Mouse (Mus musculus): ENCODE measurements around the gene Fitm1.
A peak's percentile ranks its signal among the peaks of the same experiment; 100 is the strongest.

The Fitm1 gene

GRCm38 (mm10) chr14:55575302-55575701 is at the start of gene Fitm1:
TSS of gene Fitm1 (plus strand) at chr14:55575617.
- no peak for DNase-seq (ENCODE audit: low read depth, low spot score)

GRCm38 (mm10) chr14:55526674-55527073 is 48.7 kb upstream of the Fitm1 start:
- no peak for DNase-seq (ENCODE audit: low read depth, low spot score)

DNA sequence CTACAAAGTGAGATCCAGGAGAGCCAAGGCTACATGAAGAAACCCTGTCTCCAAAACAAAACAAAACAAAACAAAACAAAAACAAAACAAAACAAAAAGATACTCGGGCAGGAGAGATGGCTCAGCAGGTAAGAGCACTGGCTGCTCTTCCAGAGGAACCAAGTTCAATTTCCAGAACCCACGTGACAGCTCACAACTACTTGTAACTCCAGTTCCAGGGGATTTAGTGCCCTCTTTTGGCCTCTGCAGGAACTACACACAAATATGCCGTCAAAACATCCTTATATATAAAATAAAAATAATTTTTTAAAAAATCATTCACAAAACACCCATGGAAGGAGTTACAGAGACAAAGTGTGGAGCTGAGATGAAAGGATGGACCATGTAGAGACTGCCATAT is 47.5 kb upstream of the Fitm1 start:
- DNase-seq (ENCODE audit: low read depth, low spot score), result no peak

GRCm38 (mm10) chr14:55536116-55536745 is 39.2 kb upstream of the Fitm1 start:
- DNase-seq (ENCODE audit: low read depth, low spot score), result no peak

DNA sequence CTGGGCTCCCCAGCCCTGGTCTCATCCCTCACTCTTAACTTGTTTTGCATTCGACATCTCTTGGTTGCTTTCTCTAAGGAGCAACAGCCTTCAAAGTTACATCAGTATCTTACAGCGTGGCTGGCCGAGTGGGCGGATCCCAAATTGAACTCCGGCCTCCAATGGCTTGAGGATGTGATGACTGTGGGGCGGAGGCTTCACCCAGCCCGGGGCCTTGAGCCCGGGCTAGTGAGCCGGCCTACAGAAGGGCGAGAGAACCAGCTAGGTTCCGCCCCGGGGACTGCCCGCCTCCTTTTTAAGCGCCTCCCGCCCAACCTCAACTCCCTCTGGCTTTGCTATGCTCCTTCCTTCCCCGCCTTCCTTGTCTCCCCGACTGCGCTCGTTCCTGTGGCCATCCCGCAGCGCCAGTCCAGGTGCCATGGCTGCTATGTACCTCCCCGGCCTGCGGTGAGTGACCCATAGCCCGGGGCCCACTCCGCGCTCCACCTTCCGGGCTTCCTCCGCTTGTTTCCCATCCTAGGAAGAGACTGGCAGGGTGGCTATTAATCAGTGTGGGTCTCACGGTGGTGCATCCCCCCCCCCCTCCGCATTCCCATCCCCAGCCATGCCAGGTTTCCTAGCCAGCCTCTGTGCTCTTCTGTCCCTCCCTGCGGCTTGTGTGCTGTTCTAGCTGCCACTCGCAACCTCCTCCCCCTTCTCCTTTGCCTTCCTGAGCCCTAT is 35.2 kb upstream of the Fitm1 start, which contains the start of gene Pck2:
Pck2 (plus strand) TSS at position 200 of the 720 bp plus-strand sequence.
- peak; percentile 62 for DNase-seq (ENCODE audit: low read depth, low spot score)

DNA sequence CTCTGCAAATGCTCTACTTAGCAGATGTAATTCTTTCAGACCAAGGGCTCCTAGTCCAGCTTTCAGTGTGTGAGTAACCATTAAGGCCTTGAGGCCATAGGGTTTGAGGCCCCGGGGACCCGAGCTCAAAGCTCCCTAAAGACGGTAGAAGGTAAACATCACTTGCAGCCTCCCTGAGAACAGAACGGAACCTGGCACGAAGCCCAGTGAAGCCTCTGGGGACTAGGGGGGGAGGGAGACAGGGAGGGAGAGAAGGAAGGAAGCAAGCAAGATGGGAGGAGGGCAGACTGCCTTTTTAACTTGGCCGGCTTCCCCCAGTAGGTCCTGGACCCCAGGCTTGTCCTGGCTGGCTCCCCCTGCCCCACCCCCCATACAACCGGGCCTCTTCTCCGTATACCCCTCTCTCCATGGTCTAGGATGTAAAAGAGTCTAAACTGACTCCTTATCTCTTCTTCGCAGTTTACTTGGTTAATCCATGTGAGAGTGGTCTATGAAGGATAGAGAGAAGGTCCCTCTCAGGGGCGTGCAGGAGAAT is 34.6 kb upstream of the Fitm1 start:
- peak; percentile 78 for DNase-seq (ENCODE audit: low read depth, low spot score)

GRCm38 (mm10) chr14:55542268-55542667 is 33.1 kb upstream of the Fitm1 start:
- DNase-seq (ENCODE audit: low read depth, low spot score), result no peak

GRCm38 (mm10) chr14:55544334-55544733 is 31.1 kb upstream of the Fitm1 start:
- no peak for DNase-seq (ENCODE audit: low read depth, low spot score)

GRCm38 (mm10) chr14:55550191-55550590 is 25.2 kb upstream of the Fitm1 start:
- DNase-seq (ENCODE audit: low read depth, low spot score), result no peak

GRCm38 (mm10) chr14:55551347-55551746 is 24.1 kb upstream of the Fitm1 start:
- DNase-seq (ENCODE audit: low read depth, low spot score), result no peak

DNA sequence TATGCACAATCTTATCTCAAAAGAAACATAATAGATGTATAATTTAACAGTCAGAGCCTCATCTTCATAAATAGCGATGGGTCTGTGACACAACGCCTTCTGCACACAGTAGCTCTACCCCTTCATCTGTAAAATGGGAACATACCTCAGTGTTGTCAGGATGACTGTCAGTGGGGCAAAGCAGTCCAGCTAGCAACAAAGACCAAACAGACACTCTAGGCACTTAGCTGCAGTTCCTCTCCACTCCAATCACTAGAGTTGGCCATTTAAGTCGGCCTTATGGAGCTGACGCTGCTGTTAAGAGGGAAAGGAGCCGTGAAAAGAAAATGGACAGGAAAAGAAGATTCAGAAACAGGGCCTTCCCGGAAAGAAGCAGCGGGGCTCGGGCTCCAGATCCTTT is 23.6 kb upstream of the Fitm1 start:
- DNase-seq (ENCODE audit: low read depth, low spot score), result no peak

- DNase-seq (ENCODE audit: low read depth, low spot score), result no peak
These were observed 20.8 kb upstream of the Fitm1 start for GRCm38 (mm10) chr14:55554635-55555034.

- DNase-seq (ENCODE audit: low read depth, low spot score), result no peak
These were observed 19.6 kb upstream of the Fitm1 start for GRCm38 (mm10) chr14:55555788-55556187.

- no peak for DNase-seq (ENCODE audit: low read depth, low spot score)
These were observed 18.4 kb upstream of the Fitm1 start for GRCm38 (mm10) chr14:55557003-55557402.

GRCm38 (mm10) chr14:55557587-55557986 is 17.8 kb upstream of the Fitm1 start:
- no peak for DNase-seq (ENCODE audit: low read depth, low spot score)

- DNase-seq (ENCODE audit: low read depth, low spot score), result no peak
These were observed 16.5 kb upstream of the Fitm1 start for GRCm38 (mm10) chr14:55558740-55559448.

- peak; percentile 89 for DNase-seq (ENCODE audit: low read depth, low spot score)
These were observed 15.6 kb upstream of the Fitm1 start, which contains the start of gene Dcaf11 for GRCm38 (mm10) chr14:55559799-55560201. TSS of gene Dcaf11 (plus strand) at chr14:55560006.

GRCm38 (mm10) chr14:55560202-55561073 is 15.0 kb upstream of the Fitm1 start, which contains the start of gene A730061H03Rik:
TSS of gene A730061H03Rik (minus strand) at chr14:55560406.
- peak; percentile 100 for DNase-seq (ENCODE audit: low read depth, low spot score)

GRCm38 (mm10) chr14:55561860-55562259 is 13.6 kb upstream of the Fitm1 start:
- DNase-seq (ENCODE audit: low read depth, low spot score), result no peak

DNA sequence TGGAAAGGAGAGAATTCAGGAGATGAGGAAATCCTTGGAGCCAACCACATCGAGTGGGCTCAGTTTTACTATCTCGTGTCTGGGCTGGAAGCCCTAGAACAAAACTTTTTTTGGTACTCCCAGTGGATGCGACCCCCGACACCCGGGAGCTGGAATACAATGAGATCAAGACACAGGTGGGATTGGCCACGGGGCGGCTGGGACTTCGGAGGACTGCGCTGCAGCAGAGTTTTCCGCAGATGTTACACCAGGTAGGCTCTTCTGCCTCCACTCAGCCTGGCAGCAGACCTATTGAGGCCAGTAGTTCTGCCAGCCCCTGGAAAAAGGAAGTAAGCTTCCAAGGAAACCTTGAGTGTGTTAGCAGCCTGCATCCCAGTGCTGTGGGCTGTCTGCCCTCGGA is 12.2 kb upstream of the Fitm1 start:
- DNase-seq (ENCODE audit: low read depth, low spot score), result no peak

GRCm38 (mm10) chr14:55565748-55566147 is 9.7 kb upstream of the Fitm1 start:
- DNase-seq (ENCODE audit: low read depth, low spot score), result no peak
